Mouse (Mus musculus): ENCODE results near the gene Rora. TPM values are rescaled to one million over a fixed set of nuclear protein-coding genes. Genes with fewer than 3 reads are reported as not detected.

The Rora gene
- polyA plus RNA-seq, 1 experiment from 2014 or later: 3.8 TPM

DNA sequence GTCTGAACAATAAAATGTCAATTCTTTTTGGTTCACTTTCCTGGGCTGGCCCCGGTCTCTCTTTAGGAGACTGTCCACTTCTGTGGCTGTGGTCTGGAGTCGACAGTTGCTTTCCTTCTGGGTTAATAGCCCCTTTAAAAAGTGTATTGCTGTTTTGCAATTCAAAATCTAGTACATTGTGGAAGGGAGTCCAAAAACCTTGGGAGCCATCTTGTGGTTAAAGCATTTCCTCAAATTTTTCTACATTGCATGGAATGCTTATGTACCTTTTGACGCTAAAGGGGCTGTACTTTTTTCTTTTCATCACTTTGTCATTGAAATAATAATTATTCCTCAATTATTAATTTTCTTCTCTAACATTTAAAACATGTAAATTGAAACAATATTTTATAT is 667.0 kb downstream of the Rora start:
- 82% methylated on average over 3 of the region's 3 CpGs for WGBS
- Histone ChIP-seq H3K36me3 (ENCODE audit: control insufficient read depth, insufficient read depth, low read length) (no peaks in the 10 kb centered on the region), H3K4me2 (replicated peaks; ENCODE audit: low read depth, low read length) (no peak overlapping the region), H3K4me3 (ENCODE audit: low read depth, low read length) (no peak overlapping the region), H3K4me1 (replicated peaks; ENCODE audit: control insufficient read depth, insufficient read depth, low read length) (no peaks in the 10 kb centered on the region), H3K9me3 (ENCODE audit: control insufficient read depth, low read length) (no peaks in the 10 kb centered on the region), H3K9ac (ENCODE audit: low read depth, low read length) (no peak overlapping the region), H3K27ac (ENCODE audit: low read depth, low read length) (no peak overlapping the region), H3K27me3 (ENCODE audit: control insufficient read depth, insufficient read depth, low read length) (no peaks in the 10 kb centered on the region)
- DNase-seq (ENCODE audit: low spot score) (no peak), ATAC-seq (ENCODE audit: low FRiP score) (no peak)

DNA sequence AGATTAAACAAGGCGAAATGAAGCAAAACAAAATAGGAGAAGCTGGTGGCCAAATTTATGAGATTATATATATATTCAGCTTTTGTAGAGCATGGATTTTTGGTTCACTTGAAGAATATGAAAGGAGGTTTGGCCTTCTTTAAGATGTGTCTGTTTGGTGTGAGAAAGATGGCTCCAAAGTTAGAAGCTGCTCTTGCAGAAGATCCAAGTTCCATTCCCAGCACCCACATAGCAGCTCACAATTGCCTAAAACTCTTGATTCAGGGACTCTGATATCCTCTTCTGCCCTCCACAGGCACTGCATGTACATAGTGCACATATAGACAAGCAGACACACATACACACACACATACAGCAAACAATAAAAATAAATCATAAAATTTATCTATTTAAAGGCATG is 668.4 kb downstream of the Rora start:
- Histone ChIP-seq H3K27ac (ENCODE audit: low read depth, low read length) (no peak overlapping the region), H3K36me3 (ENCODE audit: control insufficient read depth, insufficient read depth, low read length) (no peaks in the 10 kb centered on the region), H3K27me3 (ENCODE audit: control insufficient read depth, insufficient read depth, low read length) (no peaks in the 10 kb centered on the region), H3K4me3 (ENCODE audit: low read depth, low read length) (no peak overlapping the region), H3K4me1 (replicated peaks; ENCODE audit: control insufficient read depth, insufficient read depth, low read length) (no peaks in the 10 kb centered on the region), H3K9ac (ENCODE audit: low read depth, low read length) (no peak overlapping the region), H3K4me2 (replicated peaks; ENCODE audit: low read depth, low read length) (no peak overlapping the region), H3K9me3 (ENCODE audit: control insufficient read depth, low read length) (no peaks in the 10 kb centered on the region)
- ATAC-seq (ENCODE audit: low FRiP score) (no peak), DNase-seq (ENCODE audit: low spot score) (no peak)
- WGBS: 89% methylated on average over 1 of the region's 1 CpGs

DNA sequence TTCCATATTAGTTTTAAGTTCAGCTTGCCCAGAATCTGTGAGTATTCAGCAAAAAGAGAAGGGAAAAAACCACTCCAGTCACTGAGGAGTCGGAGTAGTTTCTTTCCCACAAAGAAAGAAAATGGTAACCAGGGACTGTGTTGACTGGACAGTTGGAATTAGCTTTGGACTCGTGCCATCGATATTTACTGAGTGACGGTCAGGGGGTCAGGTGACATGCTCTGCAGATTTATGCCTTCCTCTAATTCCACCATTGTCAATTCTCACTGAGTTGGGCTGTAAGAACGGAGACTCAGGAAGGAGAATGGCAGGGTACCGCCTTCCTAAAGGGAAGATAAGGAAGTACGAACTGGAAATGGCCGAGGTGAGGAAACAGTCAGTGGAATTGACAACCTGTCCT is 670.2 kb downstream of the Rora start:
- Histone ChIP-seq H3K27ac (ENCODE audit: low read depth, low read length) (no peak overlapping the region), H3K27me3 (ENCODE audit: control insufficient read depth, insufficient read depth, low read length) (no peaks in the 10 kb centered on the region), H3K36me3 (ENCODE audit: control insufficient read depth, insufficient read depth, low read length) (no peaks in the 10 kb centered on the region), H3K9me3 (ENCODE audit: control insufficient read depth, low read length) (no peaks in the 10 kb centered on the region), H3K4me3 (ENCODE audit: low read depth, low read length) (no peak overlapping the region), H3K9ac (ENCODE audit: low read depth, low read length) (no peak overlapping the region), H3K4me1 (replicated peaks; ENCODE audit: control insufficient read depth, insufficient read depth, low read length) (no peaks in the 10 kb centered on the region), H3K4me2 (replicated peaks; ENCODE audit: low read depth, low read length) (no peak overlapping the region)
- ATAC-seq (ENCODE audit: low FRiP score) (no peak), DNase-seq (ENCODE audit: low spot score) (no peak)
- 88% methylated on average over 8 of the region's 8 CpGs for WGBS

DNA sequence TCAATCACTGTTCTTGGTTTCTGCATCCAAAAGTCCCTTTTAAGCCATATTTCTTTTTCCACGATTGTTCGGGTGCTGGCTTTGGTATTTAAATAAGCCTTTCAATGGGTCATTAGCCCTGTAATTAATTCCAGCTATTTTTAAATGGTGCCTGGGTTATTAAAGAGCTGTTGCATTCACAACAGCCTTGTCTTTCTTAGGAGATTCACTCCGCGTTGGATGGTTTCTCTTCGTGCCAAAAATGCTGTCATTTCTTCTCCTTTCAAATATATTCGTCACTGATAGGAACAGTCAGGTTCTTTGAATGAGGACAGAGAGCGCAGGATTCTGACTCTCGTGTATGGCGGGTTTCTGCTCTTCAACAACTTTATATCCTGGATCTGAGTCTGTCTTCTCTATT is 673.5 kb downstream of the Rora start:
- Histone ChIP-seq H3K27ac (ENCODE audit: low read depth, low read length) (no peak overlapping the region), H3K36me3 (ENCODE audit: control insufficient read depth, insufficient read depth, low read length) (no peaks in the 10 kb centered on the region), H3K4me2 (replicated peaks; ENCODE audit: low read depth, low read length) (no peak overlapping the region), H3K27me3 (ENCODE audit: control insufficient read depth, insufficient read depth, low read length) (no peaks in the 10 kb centered on the region), H3K4me3 (ENCODE audit: low read depth, low read length) (no peak overlapping the region), H3K4me1 (replicated peaks; ENCODE audit: control insufficient read depth, insufficient read depth, low read length) (no peaks in the 10 kb centered on the region), H3K9ac (ENCODE audit: low read depth, low read length) (no peak overlapping the region), H3K9me3 (ENCODE audit: control insufficient read depth, low read length) (no peaks in the 10 kb centered on the region)
- WGBS: 79% methylated on average over 9 of the region's 9 CpGs
- ATAC-seq (ENCODE audit: low FRiP score) (no peak), DNase-seq (ENCODE audit: low spot score) (no peak)

DNA sequence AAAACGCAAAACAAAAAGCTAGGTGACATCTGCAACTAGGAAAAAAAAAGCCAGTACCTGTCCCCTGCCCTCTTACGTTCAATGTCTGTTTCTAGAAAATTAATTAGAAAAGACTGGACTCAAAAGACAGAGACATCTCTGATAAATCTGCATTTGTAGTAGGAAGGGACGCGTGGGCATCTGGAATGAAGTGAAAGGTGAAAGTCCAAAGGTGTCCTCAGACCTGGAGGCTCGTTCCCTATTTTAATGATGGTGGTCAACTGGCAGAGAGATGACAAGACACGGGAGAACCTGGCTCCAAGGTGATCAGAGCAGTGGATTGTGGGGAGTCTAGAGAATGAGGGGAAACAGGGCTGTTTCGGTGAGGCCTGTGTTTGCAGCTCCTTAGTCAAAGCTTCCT is 674.0 kb downstream of the Rora start:
- no peak for ATAC-seq (ENCODE audit: low FRiP score)
- no peak for DNase-seq (ENCODE audit: low spot score)
- Histone ChIP-seq H3K36me3 (ENCODE audit: control insufficient read depth, insufficient read depth, low read length) (no peaks in the 10 kb centered on the region), H3K27ac (ENCODE audit: low read depth, low read length) (no peak overlapping the region), H3K9ac (ENCODE audit: low read depth, low read length) (no peak overlapping the region), H3K4me3 (ENCODE audit: low read depth, low read length) (no peak overlapping the region), H3K4me1 (replicated peaks; ENCODE audit: control insufficient read depth, insufficient read depth, low read length) (no peaks in the 10 kb centered on the region), H3K27me3 (ENCODE audit: control insufficient read depth, insufficient read depth, low read length) (no peaks in the 10 kb centered on the region), H3K4me2 (replicated peaks; ENCODE audit: low read depth, low read length) (no peak overlapping the region), H3K9me3 (ENCODE audit: control insufficient read depth, low read length) (no peaks in the 10 kb centered on the region)
- 90% methylated on average over 7 of the region's 7 CpGs for WGBS

DNA sequence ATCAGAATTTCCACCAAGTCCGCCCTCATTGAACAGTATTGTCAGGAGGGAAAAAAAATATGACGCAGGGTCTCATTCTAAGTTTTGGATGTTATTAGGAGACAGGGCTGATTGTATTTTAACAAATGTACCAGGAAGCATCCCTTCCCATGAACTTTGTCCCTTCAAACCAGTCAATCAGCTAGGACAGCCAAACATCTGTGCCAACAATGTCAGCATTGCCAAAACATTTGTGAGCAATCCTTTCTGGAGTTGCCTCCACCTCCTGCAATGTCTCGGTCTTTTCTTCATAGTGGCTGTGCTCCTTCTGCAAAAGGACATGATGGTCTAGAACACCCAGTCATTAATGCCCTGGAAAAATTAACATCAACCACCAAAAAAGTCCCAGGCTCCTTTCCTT is 678.2 kb downstream of the Rora start:
- Histone ChIP-seq H3K4me2 (replicated peaks; ENCODE audit: low read depth, low read length) (no peak overlapping the region), H3K9me3 (ENCODE audit: control insufficient read depth, low read length) (no peaks in the 10 kb centered on the region), H3K27ac (ENCODE audit: low read depth, low read length) (no peak overlapping the region), H3K9ac (ENCODE audit: low read depth, low read length) (no peak overlapping the region), H3K4me3 (ENCODE audit: low read depth, low read length) (no peak overlapping the region), H3K27me3 (ENCODE audit: control insufficient read depth, insufficient read depth, low read length) (no peaks in the 10 kb centered on the region), H3K4me1 (replicated peaks; ENCODE audit: control insufficient read depth, insufficient read depth, low read length) (no peaks in the 10 kb centered on the region), H3K36me3 (ENCODE audit: control insufficient read depth, insufficient read depth, low read length) (no peaks in the 10 kb centered on the region)
- 89% methylated on average over 3 of the region's 3 CpGs for WGBS
- no peak for DNase-seq (ENCODE audit: low spot score)
- ATAC-seq (ENCODE audit: low FRiP score): no peak

DNA sequence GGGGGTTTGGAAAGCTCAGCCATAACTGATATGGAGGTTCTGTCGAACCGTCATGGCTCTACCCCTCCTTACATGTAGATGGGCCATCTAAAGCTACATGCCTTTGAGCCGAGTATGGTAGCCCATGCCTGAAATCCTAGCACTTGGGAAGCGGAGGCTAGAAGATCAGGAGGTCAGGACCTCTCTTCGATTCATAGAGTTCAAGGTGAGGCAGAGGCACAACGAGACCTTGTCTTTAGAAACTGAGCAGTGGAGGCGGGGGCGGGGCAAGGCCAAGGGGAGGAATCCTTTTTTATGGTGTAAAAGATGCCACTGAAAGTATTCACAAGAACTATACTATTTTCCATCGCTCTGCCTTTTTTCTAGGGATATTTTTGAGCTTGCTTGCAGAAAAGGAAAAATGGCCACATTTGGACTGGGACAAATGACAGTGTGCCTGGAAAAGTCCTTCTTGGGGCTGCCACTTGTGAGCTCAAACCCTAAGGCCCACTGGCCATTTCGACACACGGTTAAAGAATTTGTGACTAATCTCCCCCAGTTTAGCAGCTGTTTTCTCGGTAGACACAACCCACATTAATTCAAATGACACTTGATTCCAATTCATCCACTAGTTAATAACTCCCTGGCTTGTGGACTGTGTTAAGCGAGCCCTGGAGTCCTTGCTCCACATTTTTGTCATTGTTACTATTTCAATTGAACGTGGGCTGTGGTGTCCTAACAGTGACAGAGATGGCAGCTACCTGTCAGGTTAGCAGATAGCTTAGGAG is 679.4 kb downstream of the Rora start:
- no peaks in the 10 kb centered on the region for H3K36me3 ChIP-seq (ENCODE audit: control insufficient read depth, insufficient read depth, low read length)
- H3K9ac ChIP-seq (ENCODE audit: low read depth, low read length): no peak overlapping the region
- no peak overlapping the region for H3K4me3 ChIP-seq (ENCODE audit: low read depth, low read length)
- H3K27me3 ChIP-seq (ENCODE audit: control insufficient read depth, insufficient read depth, low read length): no peaks in the 10 kb centered on the region
- WGBS: 80% methylated on average over 14 of the region's 14 CpGs
- H3K27ac ChIP-seq (ENCODE audit: low read depth, low read length): no peak overlapping the region
- no peak overlapping the region for H3K4me2 ChIP-seq (replicated peaks; ENCODE audit: low read depth, low read length)
- no peaks in the 10 kb centered on the region for H3K4me1 ChIP-seq (replicated peaks; ENCODE audit: control insufficient read depth, insufficient read depth, low read length)
- no peak for ATAC-seq (ENCODE audit: low FRiP score)
- no peaks in the 10 kb centered on the region for H3K9me3 ChIP-seq (ENCODE audit: control insufficient read depth, low read length)
- no peak for DNase-seq (ENCODE audit: low spot score)

DNA sequence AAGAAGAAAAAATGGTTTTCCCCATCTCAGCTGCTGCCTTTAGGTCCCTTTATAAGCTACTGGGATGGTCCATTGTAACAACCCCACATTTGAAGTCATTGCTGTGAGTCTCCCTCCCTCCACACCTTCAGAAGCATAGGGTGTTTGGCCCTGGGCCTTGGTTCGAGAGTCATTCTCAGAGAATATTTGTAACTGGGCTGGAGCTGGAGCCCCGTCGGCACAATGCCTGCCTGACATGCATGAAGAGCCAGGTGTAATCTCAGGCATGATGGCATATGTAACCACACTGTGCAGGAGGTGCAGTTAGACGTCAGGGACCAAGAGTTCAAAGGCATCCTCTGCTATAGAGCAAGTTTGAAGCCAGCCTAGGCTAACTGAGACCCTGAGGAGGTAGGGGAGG is 680.1 kb downstream of the Rora start:
- Histone ChIP-seq H3K27ac (ENCODE audit: low read depth, low read length) (no peak overlapping the region), H3K4me1 (replicated peaks; ENCODE audit: control insufficient read depth, insufficient read depth, low read length) (no peaks in the 10 kb centered on the region), H3K4me3 (ENCODE audit: low read depth, low read length) (no peak overlapping the region), H3K36me3 (ENCODE audit: control insufficient read depth, insufficient read depth, low read length) (no peaks in the 10 kb centered on the region), H3K4me2 (replicated peaks; ENCODE audit: low read depth, low read length) (no peak overlapping the region), H3K9ac (ENCODE audit: low read depth, low read length) (no peak overlapping the region), H3K9me3 (ENCODE audit: control insufficient read depth, low read length) (no peaks in the 10 kb centered on the region), H3K27me3 (ENCODE audit: control insufficient read depth, insufficient read depth, low read length) (no peaks in the 10 kb centered on the region)
- no peak for DNase-seq (ENCODE audit: low spot score)
- WGBS: 80% methylated on average over 4 of the region's 4 CpGs
- no peak for ATAC-seq (ENCODE audit: low FRiP score)

DNA sequence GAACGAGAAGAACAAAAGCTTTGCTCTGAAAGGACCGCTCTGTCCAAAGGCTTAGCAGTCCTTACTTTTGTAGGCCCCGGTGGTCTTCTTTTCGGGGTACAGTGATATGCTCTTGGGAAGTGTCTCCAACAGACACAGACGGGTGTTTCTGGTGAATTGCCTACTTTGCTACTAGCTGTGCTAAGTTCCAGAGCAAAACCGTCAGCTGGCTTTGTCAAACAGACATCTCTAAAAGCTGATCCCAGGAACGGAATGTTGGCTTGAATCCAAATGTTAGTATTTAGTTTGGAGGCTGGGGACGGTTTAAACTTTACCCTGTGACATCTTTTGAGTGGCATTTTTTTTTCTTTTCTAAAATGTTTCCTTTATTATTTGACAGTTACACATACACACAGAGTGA is 680.5 kb downstream of the Rora start:
- Histone ChIP-seq H3K36me3 (ENCODE audit: control insufficient read depth, insufficient read depth, low read length) (no peaks in the 10 kb centered on the region), H3K9me3 (ENCODE audit: control insufficient read depth, low read length) (no peaks in the 10 kb centered on the region), H3K27me3 (ENCODE audit: control insufficient read depth, insufficient read depth, low read length) (no peaks in the 10 kb centered on the region), H3K4me3 (ENCODE audit: low read depth, low read length) (no peak overlapping the region), H3K4me2 (replicated peaks; ENCODE audit: low read depth, low read length) (no peak overlapping the region), H3K9ac (ENCODE audit: low read depth, low read length) (no peak overlapping the region), H3K27ac (ENCODE audit: low read depth, low read length) (no peak overlapping the region), H3K4me1 (replicated peaks; ENCODE audit: control insufficient read depth, insufficient read depth, low read length) (no peaks in the 10 kb centered on the region)
- DNase-seq (ENCODE audit: low spot score): no peak
- no peak for ATAC-seq (ENCODE audit: low FRiP score)
- WGBS: 78% methylated on average over 8 of the region's 8 CpGs
